Mouse (Mus musculus) ES-E14 (cell line): ENCODE measurements around the gene Icosl.

Experiments used
- HCFC1 ChIP-seq: IDR thresholded peaks from 2 replicates; pipeline ENCODE4 v1.6.1; 2012; ENCODE audit warnings: low read length, inconsistent platforms, borderline replicate concordance; ENCODE audit not compliant: insufficient read depth
- ZC3H11A ChIP-seq: IDR thresholded peaks from 2 replicates; pipeline ENCODE4 v1.6.1; 2012; ENCODE audit warnings: low read depth, mild to moderate bottlenecking, inconsistent platforms, low read length, borderline replicate concordance

DNA sequence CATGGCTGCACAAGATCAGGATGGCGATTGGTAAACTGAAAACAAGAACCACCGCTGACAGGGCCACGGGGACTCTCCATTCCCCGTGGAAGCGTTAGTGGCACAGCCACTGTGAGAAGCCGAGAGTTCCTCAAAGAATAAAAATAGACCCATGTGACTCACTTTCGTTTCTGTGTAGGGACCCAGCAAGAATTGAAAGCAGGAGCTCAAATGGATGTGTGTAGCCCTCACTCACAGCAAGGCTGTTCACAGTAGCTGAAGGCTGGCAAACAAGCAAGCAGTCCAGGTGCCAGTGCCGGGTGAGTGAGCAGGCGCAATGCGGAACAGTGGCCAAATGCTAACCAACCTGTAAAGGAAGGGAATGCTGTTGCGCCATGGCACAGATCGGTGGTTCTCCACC lies 36.4 kb downstream of the Icosl start:
- TF ChIP-seq ZC3H11A (no peak), HCFC1 (no peak)
